9 mouse cellular contexts compared by ENCODE assay signal in the genomic region with DNA sequence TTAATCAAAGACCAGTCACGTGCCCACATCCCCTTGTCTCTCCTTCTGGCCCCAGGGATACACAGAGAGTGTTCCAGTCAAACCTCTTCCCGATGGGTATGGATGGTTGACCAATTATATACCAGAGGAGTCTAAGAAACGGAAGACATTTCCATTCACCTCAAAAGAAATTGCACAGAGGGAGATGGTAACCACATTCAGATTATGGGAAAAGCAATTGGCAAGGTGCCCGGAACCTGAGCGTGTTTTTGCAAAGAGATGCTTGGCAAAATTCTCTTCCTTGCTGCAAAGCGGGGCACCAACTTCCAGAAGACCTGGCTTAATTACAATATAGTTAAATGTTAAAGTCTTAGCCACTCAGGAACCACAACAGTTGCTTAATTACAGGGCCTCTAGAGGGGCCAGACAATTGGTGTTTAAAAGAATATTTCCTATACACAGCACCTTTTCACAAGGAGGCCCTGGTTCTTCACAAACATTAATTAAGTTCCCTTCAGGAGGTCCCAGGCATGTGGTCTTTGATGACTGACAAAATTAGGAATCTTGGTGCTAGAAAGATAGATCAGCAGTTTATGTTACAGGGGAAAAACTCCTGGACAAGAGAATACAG. TPM values are rescaled to one million over a fixed set of nuclear protein-coding genes. Genes with fewer than 3 reads are reported as not detected.
DNase-seq lines count a peak whose midpoint lies in the region; ATAC-seq and TF ChIP-seq lines count a peak whose summit lies in the region.
"Had no signal": no experiment of that assay in that cellular context is flagged by ENCODE, and none has a peak within 500 bp of the region (broad histone marks: within the 10 kb centered on the region; RNA-seq: fewer than 3 reads in every experiment).

No protein-coding gene starts in this region.

- peak; percentile 58 for ATAC-seq in hindbrain, embryonic 16.5 days
- ATAC-seq in hindbrain, embryonic 14.5 days (ENCODE audit: low FRiP score), result no peak
- ATAC-seq in liver, postnatal 0 days, result no peak
- no peak for ATAC-seq in activated CD4-positive, CD25-positive, alpha-beta regulatory T cell, adult 4 months

- H3K36me3 ChIP-seq in hindbrain, embryonic 16.5 days (ENCODE audit: control insufficient read depth, insufficient read depth, low read length), result no peaks in the 10 kb centered on the region
- H3K36me3 ChIP-seq in hindbrain, embryonic 14.5 days (replicated peaks; ENCODE audit: control insufficient read depth, insufficient read depth), result no peaks in the 10 kb centered on the region
- H3K36me3 ChIP-seq in kidney, adult 2 months (ENCODE audit: control insufficient read depth, insufficient read depth, low read length), result no peaks in the 10 kb centered on the region
- H3K36me3 ChIP-seq in liver, postnatal 0 days (replicated peaks; ENCODE audit: insufficient read depth, low read length), result no peaks in the 10 kb centered on the region
- H3K36me3 ChIP-seq: G1E had no signal

- no peaks in the 10 kb centered on the region for H3K9me3 ChIP-seq in hindbrain, embryonic 16.5 days (ENCODE audit: control insufficient read depth, low read length)
- no peaks in the 10 kb centered on the region for H3K9me3 ChIP-seq in hindbrain, embryonic 14.5 days (ENCODE audit: control insufficient read depth, low read length)
- H3K9me3 ChIP-seq in liver, postnatal 0 days (ENCODE audit: low read length), result no peaks in the 10 kb centered on the region
- H3K9me3 ChIP-seq: G1E had no signal

- intact Hi-C loops in left cerebral cortex, postnatal 25 days (cut with DNase I), result no loop called here

- H3K27ac ChIP-seq in hindbrain, embryonic 16.5 days (ENCODE audit: low read depth, low read length), result no peak overlapping the region
- H3K27ac ChIP-seq in hindbrain, embryonic 14.5 days, result no peak overlapping the region
- H3K27ac ChIP-seq in kidney, adult 2 months (ENCODE audit: insufficient read depth, low read depth, low read length), result no peak overlapping the region
- no peak overlapping the region for H3K27ac ChIP-seq in liver, postnatal 0 days (ENCODE audit: low read depth)

- DNase-seq in hindbrain, embryonic 14.5 days (ENCODE audit: low spot score), result no peak
- peak; percentile 82 for DNase-seq in brain, embryonic 14.5 days (ENCODE audit: low read depth)
- DNase-seq in kidney, adult 2 months, result peak; percentile 51
- peak; percentile 71 to 79 for DNase-seq in left cerebral cortex, postnatal 25 days (ENCODE audit: low spot score in 2 of 2)
- DNase-seq in thymus, postnatal 4 days, result no peak
- no peak for DNase-seq in liver, postnatal 0 days

- H3K27me3 ChIP-seq in hindbrain, embryonic 16.5 days (replicated peaks; ENCODE audit: control insufficient read depth, insufficient read depth, low read length), result no peaks in the 10 kb centered on the region
- H3K27me3 ChIP-seq in hindbrain, embryonic 14.5 days (ENCODE audit: control insufficient read depth, insufficient read depth, low read length), result no peaks in the 10 kb centered on the region
- no peaks in the 10 kb centered on the region for H3K27me3 ChIP-seq in kidney, adult 2 months (replicated peaks; ENCODE audit: control insufficient read depth, insufficient read depth, low read length)
- H3K27me3 ChIP-seq in liver, postnatal 0 days (ENCODE audit: insufficient read depth, low read length), result no peaks in the 10 kb centered on the region

- no peak for TF ChIP-seq EP300 in liver, postnatal 0 days (IDR thresholded peaks at IDR 0.05; ENCODE audit: low read depth)

- H3K9ac ChIP-seq in hindbrain, embryonic 16.5 days (ENCODE audit: low read depth, low read length), result no peak overlapping the region
- H3K9ac ChIP-seq in hindbrain, embryonic 14.5 days, result no peak overlapping the region
- no peak overlapping the region for H3K9ac ChIP-seq in liver, postnatal 0 days (replicated peaks)

- H3K4me3 ChIP-seq in hindbrain, embryonic 16.5 days (ENCODE audit: low read length), result no peak overlapping the region
- no peak overlapping the region for H3K4me3 ChIP-seq in hindbrain, embryonic 14.5 days (replicated peaks; ENCODE audit: low read length)
- H3K4me3 ChIP-seq in kidney, adult 2 months (ENCODE audit: insufficient read depth, low read depth, low read length), result no peak overlapping the region
- no peak overlapping the region for H3K4me3 ChIP-seq in liver, postnatal 0 days (ENCODE audit: low read depth, low read length)

- no peaks in the 10 kb centered on the region for H3K4me1 ChIP-seq in hindbrain, embryonic 16.5 days (ENCODE audit: control insufficient read depth, insufficient read depth, low read depth, low read length)
- no peaks in the 10 kb centered on the region for H3K4me1 ChIP-seq in hindbrain, embryonic 14.5 days (replicated peaks; ENCODE audit: control insufficient read depth, insufficient read depth, low read length)
- peaks cover 5% of the 10 kb centered on the region; the same call in 1 of the 2 replicates for H3K4me1 ChIP-seq in kidney, adult 2 months (ENCODE audit: control insufficient read depth, insufficient read depth, low read length)
- H3K4me1 ChIP-seq in liver, postnatal 0 days (ENCODE audit: insufficient read depth), result no peaks in the 10 kb centered on the region

- no peak for TF ChIP-seq POLR2A in brain, embryonic 14.5 days (IDR thresholded peaks at IDR 0.05; ENCODE audit: borderline replicate concordance, extremely low read depth, insufficient read depth, insufficient read length, poor library complexity, severe bottlenecking)
- no peak for TF ChIP-seq POLR2A in kidney, adult 2 months (IDR thresholded peaks at IDR 0.05; ENCODE audit: low read depth, low read length)

- H3K4me2 ChIP-seq in hindbrain, embryonic 16.5 days (ENCODE audit: low read length), result no peak overlapping the region
- H3K4me2 ChIP-seq in hindbrain, embryonic 14.5 days (replicated peaks), result no peak overlapping the region
- H3K4me2 ChIP-seq in liver, postnatal 0 days (ENCODE audit: low read depth, low read length), result no peak overlapping the region

- no peak for TF ChIP-seq CTCF in brain, embryonic 14.5 days (IDR thresholded peaks at IDR 0.05; ENCODE audit: borderline replicate concordance, extremely low read depth, insufficient read depth, insufficient read length)
- no peak for TF ChIP-seq CTCF in kidney, adult 2 months (conservative IDR thresholded peaks at IDR 0.05; ENCODE audit: insufficient read depth, insufficient read length, low read depth, low read length)
- no peak for TF ChIP-seq CTCF in liver, postnatal 0 days (IDR thresholded peaks at IDR 0.05; ENCODE audit: low read depth)

- 54% methylated on average over 6 of the region's 6 CpGs for WGBS in hindbrain, embryonic 16.5 days
- 63% methylated on average over 6 of the region's 6 CpGs for WGBS in hindbrain, embryonic 14.5 days
- 41% methylated on average over 6 of the region's 6 CpGs for WGBS in kidney, adult 2 months
- WGBS in liver, postnatal 0 days (ENCODE audit: insufficient replicate concordance), result 81% methylated on average over 6 of the region's 6 CpGs

RNA-seq across cellular contexts. Expression of gene Hs6st1, which starts 59.1 kb away (rescaled TPM):
- polyA plus RNA-seq in hindbrain, embryonic 16.5 days (2015; fragmentation: Nextera tagmentation; extraction: Ambion mirVana), result 9.5 and 11.7 TPM in 2 replicates
- 18.9 and 20.2 TPM in 2 replicates for polyA plus RNA-seq in hindbrain, embryonic 14.5 days (2014; fragmentation: Nextera tagmentation; extraction: Ambion mirVana)
- polyA plus RNA-seq in brain, embryonic 14.5 days (2012; rRNA removed), result 94.1 and 123 TPM in 2 replicates
- 123 and 142 TPM in 2 replicates for polyA plus RNA-seq in kidney, adult 2 months (2012; rRNA removed)
- total RNA-seq in left cerebral cortex, postnatal 25 days (2021), result 10 to 100 TPM; 57.7 to 57.9 TPM
- polyA plus RNA-seq in liver, postnatal 0 days (2015; fragmentation: Nextera tagmentation; extraction: Ambion mirVana), result 12.8 and 13.3 TPM in 2 replicates
- polyA plus RNA-seq in activated CD4-positive, CD25-positive, alpha-beta regulatory T cell, adult 4 months (2017; shearing (Covaris generic)), result 1 to 10 TPM; 2.8 to 3.8 TPM

Comparison
In these comparisons a context has a peak if more than half of its experiments do, and no peak if none do; other contexts are left out.
1. DNase-seq: peak in brain, embryonic 14.5 days (single experiment), kidney, adult 2 months (single experiment) and left cerebral cortex, postnatal 25 days (2 of 2); none in hindbrain, embryonic 14.5 days (single experiment), thymus, postnatal 4 days (single experiment) and liver, postnatal 0 days (single experiment).